Mouse (Mus musculus) frontal cortex, postnatal 14 days (tissue): ENCODE results near the gene 4933411K16Rik.
"Not testable (repeated sequence)": the region's sequence is repeated elsewhere in the genome, so short reads cannot be mapped to it uniquely, and the experiment has no call there.

ENCODE experiments used
- DNase-seq, 2 experiments: peaks; one replicate each; pipeline ENCODE4 v3.0.0; 2022; ENCODE audit warnings: low spot score in 2 of 2

4933411K16Rik gene

GRCm38 (mm10) chr19:42078566-42078965 is 26.5 kb downstream of the 4933411K16Rik start:
- no peak for DNase-seq

GRCm38 (mm10) chr19:42079006-42079405 is 27.0 kb downstream of the 4933411K16Rik start:
- DNase-seq: no peak

GRCm38 (mm10) chr19:42079950-42080349 is 27.9 kb downstream of the 4933411K16Rik start:
- DNase-seq: no peak

- DNase-seq: no peak
Observed at GRCm38 (mm10) chr19:42080469-42080868, 28.4 kb downstream of the 4933411K16Rik start.

GRCm38 (mm10) chr19:42081613-42082012 is 29.6 kb downstream of the 4933411K16Rik start:
- DNase-seq: not testable (repeated sequence)

- DNase-seq: no peak
Observed at GRCm38 (mm10) chr19:42085690-42086089, 33.6 kb downstream of the 4933411K16Rik start.

GRCm38 (mm10) chr19:42086166-42086565 is 34.1 kb downstream of the 4933411K16Rik start, which contains the start of gene Morn4:
TSS of gene Morn4 (minus strand) at chr19:42086357.
- DNase-seq: peak; percentile 88 to 90

GRCm38 (mm10) chr19:42089103-42089747 is 37.2 kb downstream of the 4933411K16Rik start:
- peak; percentile 36 to 54 for DNase-seq

GRCm38 (mm10) chr19:42089748-42090595 is 37.9 kb downstream of the 4933411K16Rik start, which contains the start of gene Pi4k2a:
TSS of gene Pi4k2a (plus strand) at chr19:42090470.
- peak; percentile 99 for DNase-seq

- DNase-seq: no peak
Observed at GRCm38 (mm10) chr19:42090637-42091141, 38.6 kb downstream of the 4933411K16Rik start.

GRCm38 (mm10) chr19:42099406-42099805 is 47.4 kb downstream of the 4933411K16Rik start:
- DNase-seq: no peak
